Mouse (Mus musculus) CH12.LX (cell line): ENCODE measurements at regions not wholly inside any gene's neighbourhood (a gene's known extent, or its start where the extent isn't known, plus 50 kb on each side); places are given as distances from the start of the nearest gene placed in this dataset.

Source experiments
- CTCF ChIP-seq, 2 experiments: IDR thresholded peaks in 1 of 2; conservative IDR thresholded peaks in 1 of 2; 2 replicates each; pipeline ENCODE4 v1.5.1; 2011 to 2012; ENCODE audit warnings: low read depth in 2 of 2, low read length in 2 of 2, improper control_type of control experiment in 1 of 2, inconsistent platforms in 1 of 2, mild to moderate bottlenecking in 1 of 2, moderate library complexity in 1 of 2
- E2F4 ChIP-seq: IDR thresholded peaks from 2 replicates; pipeline ENCODE4 v1.6.1; 2011; ENCODE audit warnings: low read depth, low read length, improper control_type of control experiment; ENCODE audit not compliant: insufficient replicate concordance
- EP300 ChIP-seq: IDR thresholded peaks from 2 replicates; pipeline ENCODE4 v1.6.1; 2011; ENCODE audit warnings: low read length, improper control_type of control experiment
- HCFC1 ChIP-seq: IDR thresholded peaks from 2 replicates; pipeline ENCODE4 v1.6.1; 2012; ENCODE audit warnings: low read depth, mild to moderate bottlenecking, inconsistent platforms, low read length, improper control_type of control experiment
- MAFK ChIP-seq: IDR thresholded peaks from 2 replicates; pipeline ENCODE4 v1.6.1; 2011; ENCODE audit warnings: low read length, improper control_type of control experiment; ENCODE audit not compliant: insufficient replicate concordance
- POLR2A ChIP-seq: IDR thresholded peaks from 2 replicates; pipeline ENCODE4 v1.6.1; 2011; ENCODE audit warnings: low read depth, mild to moderate bottlenecking, improper control_type of control experiment, low read length
- RCOR1 ChIP-seq: conservative IDR thresholded peaks from 2 replicates; pipeline ENCODE4 v1.6.1; 2012; ENCODE audit warnings: low read depth, mild to moderate bottlenecking, inconsistent platforms, low read length, improper control_type of control experiment
- TCF12 ChIP-seq: IDR thresholded peaks from 2 replicates; pipeline ENCODE4 v1.6.1; 2014; ENCODE audit warnings: low read depth, mild to moderate bottlenecking, inconsistent platforms, low read length, improper control_type of control experiment
- UBTF ChIP-seq: IDR thresholded peaks from 2 replicates; pipeline ENCODE4 v1.6.1; 2012; ENCODE audit warnings: low read depth, mild to moderate bottlenecking, inconsistent platforms, low read length, improper control_type of control experiment, moderate library complexity
- USF1 ChIP-seq: IDR thresholded peaks from 2 replicates; pipeline ENCODE4 v1.6.1; 2014; ENCODE audit warnings: low read depth, mild to moderate bottlenecking, inconsistent platforms, low read length, improper control_type of control experiment
- USF2 ChIP-seq: conservative IDR thresholded peaks from 2 replicates; pipeline ENCODE4 v1.6.1; 2011; ENCODE audit warnings: low read depth, low read length, improper control_type of control experiment
- ZNF384 ChIP-seq: IDR thresholded peaks from 2 replicates; pipeline ENCODE4 v1.6.1; 2012; ENCODE audit warnings: low read depth, low read length, improper control_type of control experiment, inconsistent platforms

- no peak for TF ChIP-seq UBTF
- TF ChIP-seq HCFC1 = no peak
- TF ChIP-seq RCOR1 = no peak
- no peak for TF ChIP-seq CTCF (conservative IDR thresholded peaks at IDR 0.05 in 1 of 2, IDR thresholded peaks at IDR 0.05 in 1 of 2; ENCODE audit: low read depth in 2 of 2, low read length in 2 of 2)
- TF ChIP-seq TCF12 = no peak
- TF ChIP-seq MAFK = no peak
- no peak for TF ChIP-seq E2F4
- no peak for TF ChIP-seq USF2
- TF ChIP-seq ZNF384 = no peak
- no peak for TF ChIP-seq POLR2A
- TF ChIP-seq USF1 = no peak
- no peak for TF ChIP-seq EP300
These were observed 63.6 kb upstream of the Cxadr start for GRCm38 (mm10) chr16:78237641-78238051.
